Mouse (Mus musculus): ENCODE measurements around the gene Arhgap6.
A peak's percentile ranks its signal among the peaks of the same experiment; 100 is the strongest.

Arhgap6 gene

DNA sequence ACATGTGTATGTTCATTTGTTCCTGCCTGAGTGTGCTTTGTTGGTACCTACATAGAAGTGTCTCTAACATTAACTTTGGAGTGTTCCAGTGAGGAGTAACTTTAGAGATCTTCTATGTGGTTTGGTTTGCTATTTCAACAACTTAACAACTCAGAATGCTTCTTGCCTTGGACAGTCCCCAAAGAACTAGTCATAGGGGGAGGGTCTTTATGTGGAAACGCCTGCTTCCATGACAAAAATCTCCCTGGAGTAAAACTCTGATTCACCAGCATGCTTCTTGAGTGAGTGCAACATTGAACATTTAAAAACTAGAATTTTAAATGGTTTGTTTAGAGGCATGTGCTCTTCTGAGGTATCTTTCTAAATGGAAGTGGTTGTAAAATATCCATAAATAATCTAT is 212.2 kb downstream of the Arhgap6 start:
- no peak for DNase-seq

- no peak for DNase-seq
Observed at GRCm38 (mm10) chrX:169012701-169013100, 217.8 kb downstream of the Arhgap6 start.

DNA sequence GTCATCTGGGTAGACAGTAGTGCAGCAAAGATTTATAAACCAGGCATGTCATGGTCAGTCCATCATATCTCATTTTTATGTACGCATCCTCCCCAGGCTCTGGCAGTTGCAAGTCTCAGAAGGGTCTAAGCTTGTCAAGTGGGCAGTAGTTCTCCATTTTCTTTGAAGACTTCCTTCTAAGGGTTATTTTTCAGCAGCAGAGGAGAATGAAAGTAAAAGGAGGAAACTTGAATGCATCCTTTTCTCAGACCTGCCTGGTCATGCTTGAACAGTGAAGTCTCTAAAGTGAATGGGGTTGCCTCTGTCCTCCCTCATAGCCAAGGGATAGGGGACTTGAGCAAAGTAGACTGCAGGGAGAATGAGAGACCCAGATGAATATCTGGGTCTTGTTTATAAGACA is 239.5 kb downstream of the Arhgap6 start:
- peak in 1 of 2 experiments; percentile 2 for DNase-seq

DNA sequence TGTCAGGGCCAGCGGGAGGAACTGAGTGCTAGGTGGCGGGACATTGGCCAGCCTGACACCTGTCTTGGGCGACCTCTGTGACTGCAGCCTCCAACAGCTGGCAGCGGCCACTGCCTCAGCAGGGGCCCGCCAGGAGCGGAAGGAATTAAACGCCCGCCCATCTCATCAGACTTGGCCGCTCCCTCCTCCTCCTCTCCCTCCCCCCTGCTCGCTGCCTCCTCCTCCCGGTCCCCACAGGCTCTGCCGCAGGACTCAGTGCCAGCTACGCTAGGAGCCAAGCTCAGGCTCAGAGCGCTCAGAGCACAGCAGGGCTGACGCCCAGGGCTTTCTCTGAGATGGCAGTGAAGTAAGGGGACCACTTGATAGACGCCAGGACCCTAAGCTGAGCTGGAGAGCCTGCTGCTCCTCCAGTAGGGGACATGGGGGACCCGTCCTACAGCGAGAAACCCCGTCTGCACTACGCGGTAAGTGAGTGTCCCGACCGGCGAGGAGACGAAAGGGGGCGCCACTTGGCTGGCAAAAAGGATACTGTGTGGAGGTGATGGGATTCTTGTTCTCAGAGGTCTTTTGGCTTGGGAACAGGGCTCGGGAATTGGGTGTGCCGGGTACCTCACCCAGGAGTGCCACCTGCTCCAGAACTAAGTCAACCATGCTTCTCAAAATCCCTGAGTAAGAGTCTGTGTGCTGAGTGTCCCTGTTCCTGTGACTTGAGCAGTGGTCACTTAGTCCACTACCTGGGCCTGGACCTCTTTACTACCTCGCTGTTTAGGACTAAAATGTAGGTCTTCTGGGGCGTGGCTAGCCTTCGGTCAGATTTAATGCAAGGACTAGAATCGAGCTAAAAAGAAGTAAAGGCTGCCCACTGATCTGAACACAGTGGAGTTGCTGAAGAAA is 241.8 kb downstream of the Arhgap6 start:
- DNase-seq = peak; percentile 56 to 63

DNA sequence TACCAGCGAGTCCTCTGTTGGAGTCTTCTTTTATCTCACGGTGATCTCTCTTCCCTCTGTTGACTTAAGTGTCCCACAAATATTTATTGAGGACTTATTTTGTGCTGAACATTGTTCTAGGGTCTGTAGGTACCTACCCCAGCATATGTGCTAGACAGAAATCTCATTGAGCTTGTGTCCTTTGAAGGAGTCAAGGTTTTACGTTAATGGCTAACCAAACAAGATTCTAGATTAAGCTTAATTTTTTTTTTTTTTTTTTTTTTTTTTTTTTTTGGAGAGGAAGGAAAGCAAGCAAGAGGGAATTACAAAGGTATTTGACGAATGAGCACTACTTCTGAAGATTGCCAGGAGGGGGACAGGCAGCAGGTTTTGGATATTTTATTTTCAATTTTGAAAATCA is 242.5 kb downstream of the Arhgap6 start:
- DNase-seq = no peak

DNA sequence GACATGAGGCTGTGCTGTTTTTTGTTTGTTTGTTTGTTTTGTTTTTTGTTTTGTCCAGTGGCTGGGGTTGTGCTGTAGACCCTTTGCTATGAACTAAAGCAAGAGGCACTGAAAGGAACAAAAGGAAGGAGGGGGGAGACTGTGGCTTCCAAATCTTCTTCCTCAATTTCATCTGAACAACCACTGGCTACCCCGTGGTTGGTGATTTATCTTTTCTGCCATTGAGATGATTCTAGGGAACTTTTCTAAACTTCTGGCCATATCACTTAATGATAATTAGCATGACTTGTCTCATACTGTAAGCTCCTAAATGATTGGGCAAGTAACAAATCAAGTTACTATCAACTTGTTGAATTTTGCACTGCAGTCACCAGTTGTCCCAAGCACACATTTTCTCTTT is 249.0 kb downstream of the Arhgap6 start:
- no peak for DNase-seq

DNA sequence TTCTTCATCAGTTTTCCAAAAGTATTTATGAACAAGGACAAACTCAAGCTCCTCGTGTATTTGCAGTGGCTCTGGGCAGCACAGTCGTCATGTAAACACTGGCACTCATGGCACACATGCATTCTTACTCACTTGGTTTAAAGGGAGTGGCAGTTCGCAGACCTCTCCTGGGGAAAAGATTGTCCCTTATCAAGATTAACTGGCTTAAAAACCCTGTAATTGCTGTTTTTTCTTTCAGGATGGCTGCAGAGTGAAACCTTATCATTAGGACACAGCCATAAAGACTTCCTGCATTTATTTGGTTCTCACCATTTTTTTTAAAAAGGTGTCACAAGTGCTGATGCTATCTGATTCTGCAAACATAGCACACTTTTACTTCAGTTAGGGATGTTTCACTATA is 252.7 kb downstream of the Arhgap6 start:
- no peak for DNase-seq

DNA sequence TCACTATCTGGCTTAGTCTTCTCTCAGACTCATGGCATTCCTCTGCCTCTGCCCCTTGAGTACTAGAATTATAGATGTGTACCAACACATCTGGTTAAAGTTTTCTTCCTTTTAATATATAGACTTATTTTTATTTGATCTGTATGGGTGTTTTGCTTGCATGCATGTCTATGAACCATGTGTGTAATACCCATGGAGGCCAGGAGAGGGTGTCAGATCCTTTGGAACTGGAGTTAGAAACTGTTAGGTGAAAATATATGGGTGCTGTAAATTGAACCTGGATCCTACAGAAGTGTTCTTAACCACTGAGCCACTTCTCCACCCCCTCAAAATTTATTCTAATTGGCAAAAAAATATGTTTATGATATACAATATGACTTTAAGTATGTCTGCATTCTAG is 254.7 kb downstream of the Arhgap6 start:
- no peak for DNase-seq

DNA sequence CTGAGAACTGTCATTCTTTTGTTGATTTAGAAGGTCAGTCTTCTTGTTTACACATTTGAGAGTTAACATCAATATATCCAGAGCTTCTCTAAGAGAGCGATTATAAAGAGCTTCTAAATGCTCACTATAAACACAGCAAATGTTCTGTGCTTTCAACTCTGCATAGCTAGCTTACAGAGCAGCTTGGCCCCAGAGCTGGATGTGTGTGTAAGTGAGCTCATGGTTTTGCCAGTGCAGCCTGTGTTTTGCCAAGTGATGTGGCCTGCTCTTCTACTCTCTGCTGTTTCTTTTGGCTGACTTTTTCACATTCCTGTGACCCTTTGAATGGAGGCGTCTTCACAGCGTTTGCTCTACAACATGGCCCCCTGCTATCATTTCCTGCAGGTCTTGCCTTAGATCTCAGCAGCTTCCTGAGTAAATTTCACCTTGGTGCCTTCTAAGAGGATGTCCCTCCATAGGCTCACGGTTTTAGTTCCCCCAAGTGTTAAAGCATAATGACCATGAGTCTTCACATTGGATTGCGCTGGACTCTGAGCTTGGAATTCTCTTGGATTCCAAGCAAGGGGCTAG is 259.1 kb downstream of the Arhgap6 start:
- DNase-seq = no peak

- DNase-seq = no peak
Observed at GRCm38 (mm10) chrX:169062555-169062954, 267.7 kb downstream of the Arhgap6 start.

DNA sequence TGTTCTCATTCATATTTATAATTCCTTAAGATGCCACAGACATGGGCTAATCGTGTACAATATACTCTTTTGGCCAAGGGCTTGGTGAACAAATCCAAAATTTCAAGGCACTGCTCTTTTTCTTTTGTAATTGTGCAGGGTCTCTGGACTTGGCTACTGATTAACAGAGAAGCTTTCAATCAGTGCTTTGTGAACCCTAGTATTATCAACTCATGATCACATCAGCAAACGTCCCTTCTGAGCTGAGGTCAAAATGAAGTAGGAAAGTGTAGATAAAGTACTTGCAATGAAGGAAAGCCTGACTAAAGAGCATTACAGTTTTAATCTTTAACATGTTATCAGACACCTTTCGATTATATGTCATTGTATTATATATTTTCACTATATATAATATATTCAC is 270.4 kb downstream of the Arhgap6 start:
- DNase-seq = no peak

DNA sequence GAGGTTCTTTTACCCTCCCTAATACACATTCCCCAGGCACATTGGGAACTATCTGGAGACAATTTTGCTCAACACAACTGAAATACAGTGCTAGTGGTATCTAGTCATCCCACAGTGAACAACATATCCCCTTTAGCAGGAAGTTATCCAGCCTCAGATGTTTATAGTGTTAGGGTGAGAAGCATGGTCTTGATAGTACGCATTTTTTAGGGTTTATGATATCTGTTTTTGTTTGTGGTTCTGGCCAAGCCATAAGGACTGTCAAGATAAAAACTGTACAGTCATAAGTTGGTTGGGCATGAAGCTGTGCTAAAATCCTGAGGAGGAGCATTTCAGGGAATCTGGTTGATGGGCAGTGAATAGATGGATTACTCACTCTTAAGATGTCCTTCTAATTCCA is 271.0 kb downstream of the Arhgap6 start:
- DNase-seq = no peak

GRCm38 (mm10) chrX:169075020-169075419 is 280.1 kb downstream of the Arhgap6 start:
- DNase-seq = no peak

DNA sequence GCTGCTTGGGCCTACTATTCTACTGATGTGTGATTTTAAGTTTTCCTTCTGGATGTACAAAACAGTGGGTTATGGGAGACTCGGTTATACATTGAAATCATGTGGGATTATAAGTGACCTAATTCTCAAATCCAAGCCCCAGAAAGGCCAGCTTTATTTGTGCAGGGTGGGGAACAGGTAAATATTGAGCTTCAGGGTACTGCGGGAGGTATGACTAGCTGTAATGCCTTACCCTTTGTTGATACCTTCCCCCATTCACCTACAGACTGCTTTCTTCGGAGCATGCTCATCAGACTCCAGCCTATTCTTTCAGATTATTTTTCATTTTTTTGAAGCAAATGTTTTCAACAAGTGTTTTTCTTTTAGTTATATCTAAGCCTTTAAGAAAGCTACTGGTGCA is 286.7 kb downstream of the Arhgap6 start:
- no peak for DNase-seq

DNA sequence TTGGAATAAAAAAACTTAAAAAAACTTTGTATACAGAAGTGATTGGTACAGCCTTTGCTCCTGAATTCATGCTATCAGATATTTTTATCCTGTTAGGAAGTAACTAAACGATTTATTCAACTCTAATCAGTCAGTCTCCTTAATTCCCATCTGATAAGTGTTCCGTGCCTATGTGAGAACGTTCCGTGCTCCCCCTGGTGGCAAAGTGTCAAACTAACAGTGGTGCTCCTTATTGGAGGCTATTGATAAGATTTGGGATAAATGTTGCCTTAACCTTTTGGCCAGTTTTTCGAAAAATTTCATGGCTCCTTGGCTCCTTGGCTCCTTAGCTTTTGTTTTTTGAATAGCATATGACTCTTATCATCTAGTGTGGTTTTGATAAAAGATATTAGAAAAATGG is 291.0 kb downstream of the Arhgap6 start:
- DNase-seq = peak; percentile 18 to 64

DNA sequence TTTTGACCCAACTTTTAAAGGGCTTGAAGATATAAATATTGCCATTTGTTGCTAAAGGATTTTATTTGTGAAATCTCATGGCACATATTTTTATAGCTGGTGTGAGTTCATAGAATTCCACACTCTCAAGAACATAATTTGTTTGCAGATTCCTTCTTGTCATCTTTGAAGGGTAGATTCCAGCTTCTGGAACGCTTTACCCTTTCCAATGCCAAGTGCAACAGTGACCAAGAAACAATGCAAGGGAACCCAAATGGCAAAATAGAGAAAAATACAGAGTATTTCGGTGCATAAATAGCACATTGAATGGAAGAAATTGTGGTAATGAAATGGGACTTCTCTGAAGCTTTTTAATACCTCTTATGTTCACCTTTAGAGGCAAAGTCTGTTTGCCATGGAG is 294.3 kb downstream of the Arhgap6 start:
- no peak for DNase-seq

DNA sequence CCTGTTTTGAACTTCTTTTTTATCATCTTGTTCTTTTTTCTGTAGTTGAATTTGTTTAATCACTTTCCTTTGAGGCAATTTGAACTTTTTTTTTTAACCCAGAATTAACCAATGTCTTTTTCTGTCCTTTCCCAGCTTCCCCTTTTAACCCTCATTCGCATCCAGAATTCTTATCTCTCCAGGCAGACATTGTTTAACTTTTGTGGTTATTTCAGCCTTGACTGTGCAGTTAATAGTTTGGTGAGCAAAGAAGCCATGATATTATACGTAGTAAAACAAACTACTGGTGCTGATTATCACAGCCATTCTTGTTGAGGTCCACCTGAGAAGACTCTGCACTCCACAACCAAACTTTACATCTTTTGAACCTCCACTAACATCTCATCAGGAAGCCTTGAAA is 299.7 kb downstream of the Arhgap6 start:
- no peak for DNase-seq

- DNase-seq = no peak
Observed at GRCm38 (mm10) chrX:169095584-169095983, 300.7 kb downstream of the Arhgap6 start.

DNA sequence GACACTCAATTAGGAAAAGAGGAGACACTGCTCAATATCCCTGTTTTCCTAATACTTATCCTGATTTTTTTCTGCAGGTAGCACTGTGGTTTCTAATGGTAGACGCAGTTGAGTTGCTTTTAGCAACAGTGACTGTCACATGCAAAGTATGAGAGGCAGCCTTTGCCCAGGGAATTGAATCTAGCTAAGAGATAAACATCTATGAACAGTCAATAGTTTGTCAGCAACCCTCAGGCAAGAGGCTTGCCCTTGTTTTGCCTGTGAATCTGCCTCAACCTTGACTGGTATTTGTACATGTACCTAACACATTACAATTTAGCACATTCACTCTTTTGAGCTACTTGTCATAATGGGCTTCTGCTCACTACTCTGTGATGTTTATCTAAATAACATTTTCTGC is 307.8 kb downstream of the Arhgap6 start:
- DNase-seq = no peak

- peak in 1 of 2 experiments; percentile 5 for DNase-seq
Observed at GRCm38 (mm10) chrX:169106048-169106622, 311.2 kb downstream of the Arhgap6 start.

- no peak for DNase-seq
Observed at GRCm38 (mm10) chrX:169107372-169107771, 312.5 kb downstream of the Arhgap6 start.

- no peak for DNase-seq
Observed at GRCm38 (mm10) chrX:169110031-169110430, 315.1 kb downstream of the Arhgap6 start.

GRCm38 (mm10) chrX:169112662-169113061 is 317.8 kb downstream of the Arhgap6 start:
- DNase-seq = no peak

DNA sequence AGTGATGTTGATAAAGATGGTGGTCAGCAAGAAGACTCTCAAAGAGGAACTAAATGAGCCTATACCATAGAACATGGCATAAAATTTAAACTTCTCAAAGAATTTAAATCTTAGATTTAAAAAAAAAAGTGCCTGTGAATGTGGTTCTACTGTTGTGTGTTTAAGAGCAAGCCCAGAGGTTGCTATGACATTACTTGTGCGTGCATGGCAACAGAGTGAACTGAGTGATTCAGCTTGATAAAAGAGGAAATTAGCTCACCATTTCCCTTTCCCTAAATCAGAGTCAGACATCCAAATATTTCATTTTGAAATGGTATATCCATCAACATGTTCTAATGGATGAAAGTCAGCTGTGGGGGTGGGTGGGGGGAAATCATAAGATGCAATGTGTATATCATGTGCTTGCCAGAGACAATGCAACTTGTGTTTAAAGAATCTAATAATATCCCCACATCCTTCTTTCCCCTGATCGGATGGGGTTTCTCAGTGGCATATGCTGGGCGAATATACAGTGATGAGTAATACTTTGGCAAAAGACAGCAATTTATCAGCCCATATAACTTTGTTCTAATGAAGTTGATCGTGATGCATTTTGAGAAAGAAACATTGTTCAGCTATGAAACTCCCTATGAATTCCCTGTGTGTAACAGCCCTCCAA is 328.3 kb downstream of the Arhgap6 start:
- no peak for DNase-seq
